Mouse (Mus musculus) spleen, adult 12 weeks (tissue): ENCODE measurements around the gene Olah.

Experiments used
- DNase-seq: peaks from one replicate; pipeline ENCODE4 v3.0.0; 2022; ENCODE audit warnings: low spot score

The Olah gene

DNA sequence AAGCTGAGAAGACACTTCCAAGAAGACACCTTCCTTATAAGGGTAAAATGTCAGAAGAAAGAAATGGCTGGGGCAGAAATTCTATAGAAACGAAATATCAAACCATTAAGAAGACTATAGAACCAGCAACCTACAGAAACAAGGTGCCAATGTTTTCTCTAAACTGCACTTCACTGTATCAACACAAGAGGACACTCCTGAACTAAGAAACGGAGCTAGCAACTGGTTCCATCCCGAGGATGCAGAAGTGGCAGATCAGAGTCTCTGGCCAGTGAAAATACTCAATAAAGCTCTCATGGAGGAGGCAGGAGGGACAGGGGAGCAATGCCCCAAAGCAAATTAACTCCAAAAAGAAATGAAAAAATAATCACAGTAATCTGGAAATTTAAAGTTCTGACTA lies 48.1 kb downstream of the Olah start:
- DNase-seq = no peak

- DNase-seq = no peak
Measured at GRCm38 (mm10) chr2:3348422-3348821, 48.6 kb downstream of the Olah start.

- DNase-seq = peak; percentile 43
Measured at GRCm38 (mm10) chr2:3335611-3336301, 61.3 kb downstream of the Olah start, which contains the start of gene Acbd7. TSS of gene Acbd7 (plus strand) at chr2:3336168.

DNA sequence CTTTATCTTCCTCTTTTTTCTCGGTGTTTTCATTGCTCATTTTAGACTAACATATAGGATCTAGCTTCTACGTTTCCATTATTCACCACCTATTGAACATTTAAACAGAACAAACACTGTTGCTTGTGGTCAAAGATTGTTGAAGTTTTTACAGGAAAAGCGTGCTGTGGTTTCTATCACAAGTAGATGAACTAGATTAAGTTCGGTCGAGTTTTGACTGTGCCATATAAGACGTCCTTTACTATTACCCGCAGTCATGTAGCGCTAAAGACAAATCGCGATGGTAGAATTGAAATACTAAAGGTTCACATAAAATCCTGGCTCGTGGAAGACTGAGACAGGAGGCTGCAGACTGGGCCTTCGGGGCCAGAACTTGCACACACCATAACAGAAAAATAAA lies 63.2 kb downstream of the Olah start:
- no peak for DNase-seq

DNA sequence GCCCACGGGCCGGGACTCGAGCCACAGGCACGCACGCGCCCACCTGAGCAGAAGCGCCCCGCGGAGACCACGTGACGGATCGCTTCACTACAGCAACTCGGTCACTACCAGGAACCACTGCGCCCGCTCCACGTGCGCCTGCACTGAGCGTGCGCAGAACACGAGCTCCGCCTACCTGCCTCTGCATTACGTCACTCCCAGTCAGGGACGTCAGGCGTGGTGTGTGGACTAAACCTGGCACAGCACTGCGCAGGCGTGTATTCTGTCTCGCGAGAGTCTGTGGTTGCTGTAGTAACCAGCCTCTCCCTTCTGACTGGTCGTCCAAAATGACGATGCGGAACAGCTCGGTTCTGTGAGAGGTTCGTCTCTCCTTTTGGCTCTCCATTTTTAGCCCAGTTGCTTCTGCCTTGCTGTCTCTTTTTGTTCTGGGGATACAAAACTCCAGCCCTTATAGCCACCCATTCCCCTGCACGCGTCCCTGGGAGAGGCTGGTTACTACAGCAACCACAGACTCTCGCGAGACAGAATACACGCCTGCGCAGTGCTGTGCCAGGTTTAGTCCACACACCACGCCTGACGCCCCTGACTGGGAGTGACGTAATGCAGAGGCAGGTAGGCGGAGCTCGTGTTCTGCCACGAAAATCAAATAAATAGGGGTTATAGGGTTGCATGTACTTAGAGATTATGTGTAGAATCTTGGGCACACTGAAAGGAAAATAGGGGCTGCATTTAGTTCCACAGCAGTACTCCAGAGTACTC lies 64.3 kb downstream of the Olah start, which contains the start of gene Rpp38:
Rpp38 (minus strand) TSS at position 160 of the 759 bp plus-strand sequence.
- peak; percentile 97 for DNase-seq

- no peak for DNase-seq
Measured at GRCm38 (mm10) chr2:3332056-3332455, 65.0 kb downstream of the Olah start.

DNA sequence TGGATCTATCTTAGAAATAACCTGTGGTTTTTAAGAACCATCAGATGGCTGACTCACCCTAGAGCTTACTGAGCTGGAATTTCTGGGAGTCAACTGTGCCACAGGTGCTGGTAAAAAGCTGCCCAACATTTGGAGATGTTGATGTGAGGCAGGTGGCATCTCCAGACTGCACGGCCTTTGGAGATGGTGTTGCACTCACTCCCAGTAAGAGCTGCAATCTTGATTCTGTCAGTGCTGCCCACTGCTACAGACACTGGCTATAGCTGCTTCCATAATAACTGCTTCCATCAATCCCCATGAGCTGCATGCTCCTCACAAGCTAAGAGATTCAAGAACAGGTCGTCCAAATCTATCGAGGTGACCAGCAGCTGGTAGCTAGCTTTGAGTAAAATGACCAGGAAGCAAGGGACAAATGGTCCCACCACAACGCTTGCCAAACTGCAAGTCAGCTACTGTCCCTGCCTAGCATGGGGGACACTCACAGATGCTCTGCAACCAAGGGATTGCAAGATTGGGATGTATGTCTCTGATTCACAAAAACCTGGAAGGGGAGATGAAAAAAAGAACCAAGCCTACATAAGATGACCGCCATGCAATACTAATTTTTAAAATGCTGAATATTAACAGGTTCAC lies 65.8 kb downstream of the Olah start:
- no peak for DNase-seq

GRCm38 (mm10) chr2:3327351-3327750 lies 69.7 kb downstream of the Olah start:
- peak; percentile 42 for DNase-seq

DNA sequence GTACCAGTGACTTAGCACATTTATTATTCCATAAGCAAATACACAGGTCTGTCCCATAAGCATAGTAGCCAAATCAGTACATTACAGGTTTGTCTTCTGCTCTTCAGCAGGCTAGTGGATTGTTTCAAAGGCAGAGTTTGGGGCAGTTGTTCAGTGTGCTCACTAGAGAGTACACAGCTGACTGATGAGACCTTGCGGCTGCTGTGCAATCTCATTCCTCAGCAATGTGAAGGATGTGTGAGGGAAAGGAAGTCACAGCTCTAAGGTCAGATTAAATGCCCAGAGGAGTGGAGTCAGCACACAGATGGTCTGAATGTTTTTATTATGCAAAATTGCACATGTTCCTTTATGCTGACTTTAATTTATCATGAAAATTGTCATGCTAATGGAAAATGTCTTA lies 70.5 kb downstream of the Olah start:
- DNase-seq = no peak

DNA sequence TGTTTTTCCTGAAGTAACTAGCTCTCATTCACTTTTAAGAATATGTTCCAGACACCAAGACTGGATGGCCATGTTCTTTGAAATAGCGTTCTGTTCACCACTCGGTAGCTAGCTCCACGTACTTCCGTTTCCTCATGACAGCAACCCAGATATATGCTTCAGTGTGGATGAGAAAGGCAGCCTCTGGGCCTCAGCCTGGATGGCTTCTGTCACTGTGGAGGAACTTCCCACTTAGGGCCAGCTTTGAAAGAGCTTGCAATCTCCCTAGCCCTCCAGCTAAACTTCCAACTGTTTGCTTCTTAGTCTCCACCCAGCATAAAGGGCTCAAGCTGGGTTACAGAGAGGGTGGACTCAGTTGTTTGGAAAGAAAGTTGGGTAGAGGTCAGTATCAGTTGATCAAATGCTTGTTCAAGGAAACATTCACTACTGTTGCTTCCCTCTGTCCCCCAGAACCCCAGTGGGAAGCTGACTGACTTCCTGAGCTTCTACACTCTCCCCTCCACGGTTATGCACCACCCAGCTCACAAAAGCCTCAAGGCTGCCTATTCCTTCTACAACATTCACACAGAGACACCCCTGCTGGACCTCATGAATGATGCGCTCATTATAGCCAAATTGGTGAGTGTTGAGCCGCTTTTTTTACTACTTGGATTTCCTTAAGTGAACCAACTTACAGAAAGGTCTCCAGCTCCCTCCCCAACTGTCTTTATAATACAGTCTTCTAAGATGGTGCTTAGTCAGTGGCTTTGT lies 72.5 kb downstream of the Olah start:
- DNase-seq = no peak

GRCm38 (mm10) chr2:3323132-3323531 lies 73.9 kb downstream of the Olah start:
- no peak for DNase-seq

DNA sequence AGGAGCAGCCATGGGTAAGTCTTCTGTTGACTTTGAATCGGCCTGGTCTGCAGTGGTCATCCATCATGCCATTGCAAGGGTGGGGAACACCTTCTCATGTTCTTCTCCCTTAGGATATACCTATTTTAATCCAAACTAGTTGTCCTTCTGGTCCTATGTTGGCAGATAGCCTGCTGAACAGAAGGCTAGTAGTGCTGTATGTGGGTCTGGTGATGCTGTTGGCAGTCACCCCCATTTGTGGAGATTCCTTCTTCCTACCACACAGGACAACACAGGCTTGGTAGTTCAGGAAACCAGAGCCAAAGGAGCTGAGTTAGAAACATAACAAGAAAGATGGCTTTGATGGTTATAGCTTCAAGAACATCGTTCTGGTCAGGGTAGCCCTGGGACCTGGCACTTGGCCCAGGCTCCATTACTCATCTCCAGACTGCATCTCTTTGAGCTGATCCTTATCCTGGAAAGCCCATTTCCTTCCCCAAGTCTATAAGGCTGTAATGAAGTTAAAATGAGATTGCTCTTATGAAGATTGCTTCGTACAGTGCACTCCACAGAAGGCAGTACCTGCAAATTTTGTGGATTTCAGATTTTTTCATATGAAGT lies 91.5 kb downstream of the Olah start:
- no peak for DNase-seq

GRCm38 (mm10) chr2:3295826-3296225 lies 101.2 kb downstream of the Olah start:
- no peak for DNase-seq

GRCm38 (mm10) chr2:3292170-3292569 lies 104.8 kb downstream of the Olah start:
- no peak for DNase-seq
